Mouse (Mus musculus) adrenal gland, adult 8-10 months (tissue): ENCODE data around the gene Slc16a9. TPM values are rescaled to one million over a fixed set of nuclear protein-coding genes. Genes with fewer than 3 reads are reported as not detected.
A peak's percentile ranks its signal among the peaks of the same experiment; 100 is the strongest.

Experiments used
- DNase-seq: peaks from one replicate; pipeline ENCODE4 v3.0.0; 2022
- total RNA-seq, 4 experiments: library from RNA; stranded (reverse); gene quantifications; 2 replicates each; pipeline ENCODE4 v1.2.4; 2022

Gene Slc16a9
- total RNA-seq, 4 experiments from 2014 or later = 5.9 to 11.7 (median 7.2) TPM

GRCm38 (mm10) chr10:70250766-70251165 is 5.9 kb downstream of the Slc16a9 start:
- no peak for DNase-seq

GRCm38 (mm10) chr10:70254666-70255065 is 9.8 kb downstream of the Slc16a9 start:
- no peak for DNase-seq

- DNase-seq = no peak
These were observed 10.8 kb downstream of the Slc16a9 start for GRCm38 (mm10) chr10:70255601-70256210.

GRCm38 (mm10) chr10:70257029-70257428 is 12.1 kb downstream of the Slc16a9 start:
- no peak for DNase-seq

GRCm38 (mm10) chr10:70260904-70261303 is 16.0 kb downstream of the Slc16a9 start:
- DNase-seq = no peak

GRCm38 (mm10) chr10:70262051-70262450 is 17.2 kb downstream of the Slc16a9 start:
- DNase-seq = no peak

- no peak for DNase-seq
These were observed 18.8 kb downstream of the Slc16a9 start for GRCm38 (mm10) chr10:70263681-70264189.

GRCm38 (mm10) chr10:70264337-70265036 is 19.6 kb downstream of the Slc16a9 start:
- no peak for DNase-seq

GRCm38 (mm10) chr10:70266501-70266900 is 21.6 kb downstream of the Slc16a9 start:
- DNase-seq = no peak

- peak; percentile 48 for DNase-seq
These were observed 23.9 kb downstream of the Slc16a9 start for GRCm38 (mm10) chr10:70268581-70269446.

GRCm38 (mm10) chr10:70269447-70269787 is 24.5 kb downstream of the Slc16a9 start:
- no peak for DNase-seq

- DNase-seq = no peak
These were observed 31.8 kb downstream of the Slc16a9 start for GRCm38 (mm10) chr10:70276678-70277077.

GRCm38 (mm10) chr10:70279349-70279748 is 34.4 kb downstream of the Slc16a9 start:
- DNase-seq = no peak

GRCm38 (mm10) chr10:70287825-70288235 is 42.9 kb downstream of the Slc16a9 start:
- DNase-seq = peak; percentile 52

GRCm38 (mm10) chr10:70288406-70289327 is 43.8 kb downstream of the Slc16a9 start:
- DNase-seq = no peak

- no peak for DNase-seq
These were observed 47.1 kb downstream of the Slc16a9 start for GRCm38 (mm10) chr10:70292014-70292413.

- no peak for DNase-seq
These were observed 49.2 kb downstream of the Slc16a9 start for GRCm38 (mm10) chr10:70294094-70294493.

- DNase-seq = peak; percentile 55
These were observed 51.8 kb downstream of the Slc16a9 start for GRCm38 (mm10) chr10:70296531-70297366.

- DNase-seq = no peak
These were observed 54.2 kb downstream of the Slc16a9 start for GRCm38 (mm10) chr10:70299118-70299517.

- no peak for DNase-seq
These were observed 54.8 kb downstream of the Slc16a9 start for GRCm38 (mm10) chr10:70299653-70300052.

GRCm38 (mm10) chr10:70301190-70301589 is 56.3 kb downstream of the Slc16a9 start:
- DNase-seq = no peak
